ENCODE assay signal across 8 mouse cellular contexts in the genomic region with DNA sequence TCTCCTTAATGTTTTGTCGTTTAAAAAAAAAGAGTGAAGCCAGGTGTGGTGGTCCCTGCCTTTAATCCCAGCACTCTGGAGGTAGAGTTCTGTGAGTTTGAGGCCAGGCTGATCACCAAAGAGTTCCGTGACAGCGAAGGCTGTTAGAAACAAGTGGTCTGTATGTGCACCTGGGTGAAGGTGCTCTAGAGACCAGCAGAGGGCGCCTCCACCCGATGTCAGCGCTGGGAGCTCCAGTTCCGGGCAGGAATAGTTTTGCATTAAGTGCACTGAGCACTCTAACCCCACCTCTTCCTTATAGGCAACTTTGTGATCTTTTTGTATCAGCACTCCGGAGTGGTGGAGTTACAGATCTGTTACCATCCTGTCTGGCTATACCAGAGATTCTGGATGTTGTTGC. TPM values are rescaled to one million over a fixed set of nuclear protein-coding genes. Genes with fewer than 3 reads are reported as not detected.
DNase-seq lines count a peak whose midpoint lies in the region; ATAC-seq and TF ChIP-seq lines count a peak whose summit lies in the region.

No protein-coding gene starts in this region.

- H3K9ac ChIP-seq in heart, adult 2 months (ENCODE audit: low read depth, low read length) = no peak overlapping the region
- H3K9ac ChIP-seq in kidney, embryonic 14.5 days (ENCODE audit: low read depth, low read length) = peak overlapping the region; percentile 95; the same call in 1 of the 2 replicates

- H3K27ac ChIP-seq in heart, adult 2 months = no peak overlapping the region
- no peak overlapping the region for H3K27ac ChIP-seq in kidney, embryonic 14.5 days (ENCODE audit: low read depth, low read length)

- no peak for TF ChIP-seq EP300 in heart, adult 2 months (IDR thresholded peaks at IDR 0.05; ENCODE audit: insufficient read depth, low read depth, low read length)

- H3K36me3 ChIP-seq in heart, adult 2 months (ENCODE audit: control insufficient read depth, insufficient read depth, low read length) = no peaks in the 10 kb centered on the region; the same call in 1 of the 2 replicates
- H3K36me3 ChIP-seq in kidney, embryonic 14.5 days (ENCODE audit: control insufficient read depth, insufficient read depth, low read length) = peaks cover 17% of the 10 kb centered on the region; the same call in 1 of the 2 replicates

- DNase-seq in 416B (ENCODE audit: low read depth) = peak; percentile 80
- peak; percentile 81 for DNase-seq in ES-CJ7 (ENCODE audit: low read depth, low spot score)
- peak; percentile 44 to 64 for DNase-seq in cerebellum, postnatal 25 days
- DNase-seq in heart, adult 2 months = peak; percentile 31 to 40
- peak; percentile 51 for DNase-seq in lung, postnatal 14 days
- DNase-seq in spleen, adult 12 weeks (ENCODE audit: low spot score) = peak; percentile 30
- no peak for DNase-seq in ovary, postnatal 10 days (ENCODE audit: low spot score)

- WGBS in heart, adult 2 months = 54% methylated on average over 8 of the region's 8 CpGs
- WGBS in kidney, embryonic 14.5 days = 41% methylated on average over 8 of the region's 8 CpGs

- peak; percentile 78 for TF ChIP-seq CTCF in heart, adult 2 months (IDR thresholded peaks at IDR 0.05)

- H3K4me1 ChIP-seq in heart, adult 2 months (ENCODE audit: control insufficient read depth, insufficient read depth, low read length) = peaks cover 4% of the 10 kb centered on the region
- peaks cover 9% of the 10 kb centered on the region; the same call in 1 of the 2 replicates for H3K4me1 ChIP-seq in kidney, embryonic 14.5 days (ENCODE audit: control insufficient read depth, insufficient read depth, low read length)

- H3K27me3 ChIP-seq in heart, adult 2 months (ENCODE audit: control insufficient read depth, insufficient read depth, low read length) = no peaks in the 10 kb centered on the region
- no peaks in the 10 kb centered on the region for H3K27me3 ChIP-seq in kidney, embryonic 14.5 days (ENCODE audit: control insufficient read depth, insufficient read depth, low read length)

- ATAC-seq in kidney, embryonic 14.5 days (ENCODE audit: low FRiP score, low TSS enrichment) = peak; percentile 28; the same call in 1 of the 2 replicates

- peak overlapping the region; percentile 95 for H3K4me2 ChIP-seq in kidney, embryonic 14.5 days (replicated peaks; ENCODE audit: low read depth, low read length)

- no peak for TF ChIP-seq POLR2A in heart, adult 2 months (IDR thresholded peaks at IDR 0.05; ENCODE audit: insufficient read depth, low read depth, low read length)

- H3K4me3 ChIP-seq in heart, adult 2 months = no peak overlapping the region
- peak overlapping the region; percentile 73 for H3K4me3 ChIP-seq in kidney, embryonic 14.5 days (ENCODE audit: low read length)

- no peaks in the 10 kb centered on the region for H3K9me3 ChIP-seq in kidney, embryonic 14.5 days (ENCODE audit: control insufficient read depth, low read length)

- intact Hi-C loops in heart, adult 2 months (cut with DNase I) = loop anchor here (5.0 kb wide), 2 partner anchors 37 to 52 kb away; a partner anchor contains a TSS

- no peaks in the 10 kb centered on the region for H3K79me2 ChIP-seq in heart, adult 2 months (replicated peaks; ENCODE audit: control insufficient read depth, insufficient read depth, low read length)

RNA-seq across cellular contexts. Expression of a gene that starts 1.2 kb away (rescaled TPM):
- total RNA-seq in heart, adult 2 months (2021) = 10 to 100 TPM; 17.3 to 18.6 TPM
- 23.6 and 30.2 TPM in 2 replicates for polyA plus RNA-seq in heart, adult 2 months (2012; rRNA removed)
- 42.6 and 70.3 TPM in 2 replicates for polyA plus RNA-seq in kidney, embryonic 14.5 days (2014; fragmentation: Nextera tagmentation; extraction: Ambion mirVana)

RNA-seq across cellular contexts. Expression of a gene that starts 28.0 kb away (rescaled TPM):
- 10 to 100 TPM; 21.5 to 24.9 TPM for total RNA-seq in heart, adult 2 months (2021)
- polyA plus RNA-seq in heart, adult 2 months (2012; rRNA removed) = 37.3 and 44.3 TPM in 2 replicates
- polyA plus RNA-seq in kidney, embryonic 14.5 days (2014; fragmentation: Nextera tagmentation; extraction: Ambion mirVana) = 32.4 and 39.7 TPM in 2 replicates

RNA-seq across cellular contexts. Expression of a gene that starts 36.4 kb away (rescaled TPM):
- total RNA-seq in heart, adult 2 months (2021) = 1 to 10 TPM; 4.1 to 5.2 TPM
- polyA plus RNA-seq in heart, adult 2 months (2012; rRNA removed) = 10.8 and 13.4 TPM in 2 replicates
- polyA plus RNA-seq in kidney, embryonic 14.5 days (2014; fragmentation: Nextera tagmentation; extraction: Ambion mirVana) = 17.2 and 19.6 TPM in 2 replicates
